Mouse (Mus musculus): ENCODE data around the gene Chst3. TPM values are rescaled to one million over a fixed set of nuclear protein-coding genes. Genes with fewer than 3 reads are reported as not detected.

Chst3 gene
- total and polyA plus RNA-seq, 2 experiments from 2014 or later, result 0.61 to 3.9 TPM

GRCm38 (mm10) chr10:60210468-60210867 is 8.6 kb downstream of the Chst3 start:
- Histone ChIP-seq H3K4me3 (ENCODE audit: low read depth, low read length) (no peak overlapping the region), H3K9me3 (ENCODE audit: low read length) (no peaks in the 10 kb centered on the region), H3K4me2 (ENCODE audit: low read depth) (no peak overlapping the region), H3K27me3 (ENCODE audit: insufficient read depth, low read length) (no peaks in the 10 kb centered on the region), H3K27ac (ENCODE audit: low read depth, low read length) (no peak overlapping the region), H3K36me3 (ENCODE audit: insufficient read depth) (no peaks in the 10 kb centered on the region), H3K4me1 (ENCODE audit: insufficient read depth) (peaks cover 7% of the 10 kb centered on the region; the same call in 1 of the 2 replicates), H3K9ac (no peak overlapping the region)
- TF ChIP-seq CTCF (IDR thresholded peaks at IDR 0.05; ENCODE audit: low read depth), result no peak
- no peak for DNase-seq
- no peak for ATAC-seq
- WGBS, result 54% methylated on average over 2 of the region's 2 CpGs

GRCm38 (mm10) chr10:60209237-60209636 is 9.8 kb downstream of the Chst3 start:
- Histone ChIP-seq H3K4me2 (ENCODE audit: low read depth) (no peak overlapping the region), H3K27me3 (ENCODE audit: insufficient read depth, low read length) (no peaks in the 10 kb centered on the region), H3K4me1 (ENCODE audit: insufficient read depth) (peaks cover 7% of the 10 kb centered on the region; the same call in 1 of the 2 replicates), H3K9ac (no peak overlapping the region), H3K36me3 (ENCODE audit: insufficient read depth) (no peaks in the 10 kb centered on the region), H3K4me3 (ENCODE audit: low read depth, low read length) (no peak overlapping the region), H3K9me3 (ENCODE audit: low read length) (no peaks in the 10 kb centered on the region), H3K27ac (ENCODE audit: low read depth, low read length) (no peak overlapping the region; the same call in 1 of the 2 replicates)
- no peak for TF ChIP-seq CTCF (IDR thresholded peaks at IDR 0.05; ENCODE audit: low read depth)
- peak; percentile 57 for DNase-seq
- ATAC-seq, result peak; percentile 65
- 28% methylated on average over 5 of the region's 5 CpGs for WGBS

DNA sequence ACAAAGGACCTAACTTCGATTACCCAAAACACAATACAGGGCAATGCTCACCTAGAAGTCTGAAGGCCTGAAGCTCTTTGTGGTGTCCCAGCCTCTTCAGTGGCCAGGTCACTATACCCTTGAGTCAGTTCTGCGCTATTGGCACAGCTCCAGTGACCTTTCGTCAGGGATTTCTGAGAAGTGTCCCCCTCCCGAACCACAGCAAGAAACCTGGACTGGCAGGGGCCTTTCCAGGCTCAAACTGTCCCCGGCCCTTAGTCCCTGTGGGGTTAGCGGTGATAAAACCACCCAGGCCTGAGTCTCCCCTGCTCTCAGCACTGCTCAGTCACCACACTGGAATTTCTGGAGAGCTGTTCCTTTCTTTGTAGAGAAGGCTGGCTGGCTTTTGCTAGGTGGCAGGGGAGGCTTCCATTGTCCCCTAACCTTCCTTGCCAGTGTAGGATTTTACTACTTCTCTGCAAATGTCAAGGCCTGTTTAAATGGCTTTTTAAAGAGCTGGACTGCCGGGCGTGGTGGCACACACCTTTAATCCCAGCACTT is 11.8 kb downstream of the Chst3 start:
- TF ChIP-seq CTCF (IDR thresholded peaks at IDR 0.05; ENCODE audit: low read depth), result no peak
- DNase-seq (no peak), ATAC-seq (no peak)
- Histone ChIP-seq H3K27me3 (ENCODE audit: insufficient read depth, low read length) (no peaks in the 10 kb centered on the region), H3K27ac (ENCODE audit: low read depth, low read length) (no peak overlapping the region), H3K9ac (no peak overlapping the region), H3K4me1 (ENCODE audit: insufficient read depth) (peaks cover 4% of the 10 kb centered on the region; the same call in 1 of the 2 replicates), H3K9me3 (ENCODE audit: low read length) (no peaks in the 10 kb centered on the region), H3K36me3 (ENCODE audit: insufficient read depth) (no peaks in the 10 kb centered on the region), H3K4me3 (ENCODE audit: low read depth, low read length) (no peak overlapping the region), H3K4me2 (ENCODE audit: low read depth) (no peak overlapping the region)
- WGBS, result 79% methylated on average over 8 of the region's 8 CpGs

GRCm38 (mm10) chr10:60205601-60206241 is 13.3 kb downstream of the Chst3 start:
- no peak for ATAC-seq
- 78% methylated on average over 9 of the region's 9 CpGs for WGBS
- H3K36me3 ChIP-seq (ENCODE audit: insufficient read depth), result no peaks in the 10 kb centered on the region
- H3K27ac ChIP-seq (ENCODE audit: low read depth, low read length), result no peak overlapping the region
- H3K4me3 ChIP-seq (ENCODE audit: low read depth, low read length), result no peak overlapping the region
- no peaks in the 10 kb centered on the region for H3K9me3 ChIP-seq (ENCODE audit: low read length)
- no peaks in the 10 kb centered on the region; the same call in 1 of the 2 replicates for H3K4me1 ChIP-seq (ENCODE audit: insufficient read depth)
- TF ChIP-seq CTCF (IDR thresholded peaks at IDR 0.05; ENCODE audit: low read depth), result no peak
- H3K9ac ChIP-seq, result no peak overlapping the region
- H3K4me2 ChIP-seq (ENCODE audit: low read depth), result no peak overlapping the region
- no peak for DNase-seq
- H3K27me3 ChIP-seq (ENCODE audit: insufficient read depth, low read length), result no peaks in the 10 kb centered on the region

- WGBS, result 8% methylated on average over 5 of the region's 5 CpGs
- DNase-seq (peak; percentile 63), ATAC-seq (peak; percentile 96)
- H3K4me3 ChIP-seq (ENCODE audit: low read depth, low read length), result no peak overlapping the region
- H3K27ac ChIP-seq (ENCODE audit: low read depth, low read length), result peak overlapping the region; percentile 64
- no peaks in the 10 kb centered on the region; the same call in 1 of the 2 replicates for H3K4me1 ChIP-seq (ENCODE audit: insufficient read depth)
- H3K4me2 ChIP-seq (ENCODE audit: low read depth), result no peak overlapping the region
- H3K9ac ChIP-seq, result no peak overlapping the region
- no peaks in the 10 kb centered on the region for H3K9me3 ChIP-seq (ENCODE audit: low read length)
- H3K27me3 ChIP-seq (ENCODE audit: insufficient read depth, low read length), result no peaks in the 10 kb centered on the region
- no peak for TF ChIP-seq CTCF (IDR thresholded peaks at IDR 0.05; ENCODE audit: low read depth)
- no peaks in the 10 kb centered on the region for H3K36me3 ChIP-seq (ENCODE audit: insufficient read depth)
Measured at GRCm38 (mm10) chr10:60202785-60203184, 16.3 kb downstream of the Chst3 start.

DNA sequence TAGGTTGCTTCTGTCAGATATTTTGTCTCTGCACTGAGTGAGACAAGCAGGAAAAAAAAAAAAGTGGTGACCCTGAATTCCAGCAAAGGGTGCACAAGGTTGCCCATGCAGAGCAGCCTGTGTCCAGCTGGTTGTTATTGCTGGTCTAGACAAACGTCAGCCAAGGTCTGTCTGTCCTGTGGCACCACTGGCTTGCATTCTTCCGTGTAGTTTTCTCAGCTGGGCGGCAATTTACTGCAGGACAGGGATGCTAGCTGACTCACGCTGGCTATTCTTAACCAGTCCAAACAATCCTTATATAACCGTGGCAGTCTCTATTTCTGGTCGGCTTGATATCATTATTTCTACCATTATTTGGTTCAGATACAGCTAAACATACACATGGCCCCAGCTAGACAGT is 18.1 kb downstream of the Chst3 start:
- Histone ChIP-seq H3K36me3 (ENCODE audit: insufficient read depth) (no peaks in the 10 kb centered on the region), H3K4me2 (ENCODE audit: low read depth) (no peak overlapping the region), H3K4me1 (ENCODE audit: insufficient read depth) (no peaks in the 10 kb centered on the region; the same call in 1 of the 2 replicates), H3K9ac (no peak overlapping the region), H3K27ac (ENCODE audit: low read depth, low read length) (no peak overlapping the region), H3K4me3 (ENCODE audit: low read depth, low read length) (no peak overlapping the region), H3K27me3 (ENCODE audit: insufficient read depth, low read length) (no peaks in the 10 kb centered on the region), H3K9me3 (ENCODE audit: low read length) (no peaks in the 10 kb centered on the region)
- TF ChIP-seq CTCF (IDR thresholded peaks at IDR 0.05; ENCODE audit: low read depth), result no peak
- no peak for ATAC-seq
- DNase-seq, result no peak
- whole genome bisulfite sequencing, result 75% methylated on average over 6 of the region's 6 CpGs

DNA sequence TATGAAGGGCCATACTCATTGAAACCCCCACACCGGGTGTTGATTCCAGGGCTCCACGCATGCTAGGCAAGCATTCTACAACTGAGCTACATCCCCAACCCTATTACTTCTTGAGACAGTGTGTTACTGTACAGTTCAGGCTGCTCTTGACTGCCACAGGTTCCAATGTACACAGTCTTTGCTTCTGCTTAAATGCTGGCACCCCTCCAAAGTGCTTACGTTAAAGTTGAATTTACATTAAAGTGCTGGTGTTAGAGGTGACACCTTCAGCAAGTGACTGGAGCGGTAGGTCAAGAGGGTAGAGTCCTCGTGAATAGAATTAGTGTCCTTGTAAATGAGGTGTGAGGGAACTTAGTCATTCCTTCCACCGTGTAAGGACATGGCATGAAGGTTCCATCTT is 19.7 kb downstream of the Chst3 start:
- Histone ChIP-seq H3K4me1 (ENCODE audit: insufficient read depth) (peaks cover 7% of the 10 kb centered on the region; the same call in 1 of the 2 replicates), H3K9ac (no peak overlapping the region), H3K9me3 (ENCODE audit: low read length) (no peaks in the 10 kb centered on the region), H3K4me3 (ENCODE audit: low read depth, low read length) (no peak overlapping the region), H3K27ac (ENCODE audit: low read depth, low read length) (no peak overlapping the region), H3K4me2 (ENCODE audit: low read depth) (no peak overlapping the region), H3K36me3 (ENCODE audit: insufficient read depth) (no peaks in the 10 kb centered on the region), H3K27me3 (ENCODE audit: insufficient read depth, low read length) (no peaks in the 10 kb centered on the region)
- no peak for TF ChIP-seq CTCF (IDR thresholded peaks at IDR 0.05; ENCODE audit: low read depth)
- 91% methylated on average over 6 of the region's 6 CpGs for WGBS
- no peak for ATAC-seq
- DNase-seq, result no peak

All from forebrain, postnatal 0 days (tissue).